Mouse (Mus musculus) hindbrain, embryonic 16.5 days (tissue): Measurements from ENCODE around the gene Synj2. TPM values are rescaled to one million over a fixed set of nuclear protein-coding genes. Genes with fewer than 3 reads are reported as not detected.

ENCODE experiments used
- ATAC-seq: fragments of 200-750 bp; cut with Nextera tagmentation; 2 replicates; pipeline ENCODE4 v1.8.0; 2017; ENCODE audit warnings: moderate TSS enrichment, moderate library complexity
- H3K27ac ChIP-seq: fragments of 300-500 bp; sonication (generic); 2 replicates; pipeline ENCODE4 v1.5.1; 2014; ENCODE audit warnings: low read depth, mild to moderate bottlenecking, control low read depth, low read length, moderate library complexity
- H3K27me3 ChIP-seq: fragments of 300-500 bp; sonication (generic); replicated peaks from 2 replicates; pipeline ENCODE4 v1.6.1; 2014; ENCODE audit warnings: low read length; ENCODE audit not compliant: control insufficient read depth, insufficient read depth
- H3K36me3 ChIP-seq: fragments of 300-500 bp; sonication (generic); 2 replicates; pipeline ENCODE4 v1.6.1; 2014; ENCODE audit warnings: mild to moderate bottlenecking, low read length, moderate library complexity, mixed read lengths; ENCODE audit not compliant: control insufficient read depth, insufficient read depth
- H3K4me1 ChIP-seq: fragments of 300-500 bp; sonication (generic); 2 replicates; pipeline ENCODE4 v1.6.1; 2014; ENCODE audit warnings: low read depth, low read length; ENCODE audit not compliant: control insufficient read depth, insufficient read depth
- H3K4me2 ChIP-seq: fragments of 300-500 bp; sonication (generic); 2 replicates; pipeline ENCODE4 v1.6.1; 2014; ENCODE audit warnings: mild to moderate bottlenecking, low read length, control low read depth, moderate library complexity
- H3K4me3 ChIP-seq: fragments of 300-500 bp; sonication (generic); 2 replicates; pipeline ENCODE4 v1.5.1; 2014; ENCODE audit warnings: mild to moderate bottlenecking, low read length, control low read depth, moderate library complexity
- H3K9ac ChIP-seq: fragments of 300-500 bp; sonication (generic); 2 replicates; pipeline ENCODE4 v1.6.1; 2014; ENCODE audit warnings: low read depth, mild to moderate bottlenecking, control low read depth, low read length, moderate library complexity
- H3K9me3 ChIP-seq: fragments of 300-500 bp; sonication (generic); 2 replicates; pipeline ENCODE4 v1.6.1; 2014; ENCODE audit warnings: mild to moderate bottlenecking, low read length, moderate library complexity; ENCODE audit not compliant: control insufficient read depth
- WGBS: fragments of 180-500 bp; shearing (Covaris S2); extraction: QIAGEN DNeasy Blood & Tissue Kit; methylation state at CpG from one replicate; pipeline ENCODE4 v1.1.7; 2014; 5-methylcytosine and 5-hydroxymethylcytosine counted together
- polyA plus RNA-seq: library from polyadenylated mRNA; unstranded; fragments of >200 nt; fragmentation: Nextera tagmentation; extraction: Ambion mirVana; gene quantifications from 2 replicates; pipeline ENCODE4 v1.2.1, GENCODE M21; 2015

Synj2 gene
- polyA plus RNA-seq, 1 experiment from 2014 or later: 1.9 TPM

GRCm38 (mm10) chr17:5942156-5942555 lies 1.1 kb downstream of the Synj2 start:
- Histone ChIP-seq H3K4me3 (no peak overlapping the region), H3K9ac (no peak overlapping the region), H3K27ac (no peak overlapping the region), H3K27me3 (peaks cover 11% of the 10 kb centered on the region), H3K36me3 (no peaks in the 10 kb centered on the region), H3K4me1 (peaks cover 7% of the 10 kb centered on the region), H3K9me3 (no peaks in the 10 kb centered on the region), H3K4me2 (peak overlapping the region; percentile 93)
- WGBS: 87% methylated on average over 3 of the region's 3 CpGs
- no peak for ATAC-seq

GRCm38 (mm10) chr17:5943053-5943452 lies 2.0 kb downstream of the Synj2 start:
- ATAC-seq: no peak
- Histone ChIP-seq H3K4me1 (peaks cover 7% of the 10 kb centered on the region), H3K27ac (no peak overlapping the region), H3K9me3 (no peaks in the 10 kb centered on the region), H3K4me3 (no peak overlapping the region), H3K4me2 (no peak overlapping the region), H3K27me3 (peaks cover 11% of the 10 kb centered on the region), H3K36me3 (no peaks in the 10 kb centered on the region), H3K9ac (no peak overlapping the region)
- 88% methylated on average over 1 of the region's 1 CpGs for WGBS

- no peaks in the 10 kb centered on the region for H3K4me1 ChIP-seq
- no peaks in the 10 kb centered on the region for H3K36me3 ChIP-seq
- WGBS: 75% methylated on average over 3 of the region's 3 CpGs
- no peak overlapping the region for H3K27ac ChIP-seq
- peaks cover 2% of the 10 kb centered on the region; the same call in 1 of the 2 replicates for H3K27me3 ChIP-seq
- no peak for ATAC-seq
- H3K9me3 ChIP-seq: no peaks in the 10 kb centered on the region
- no peak overlapping the region for H3K9ac ChIP-seq
- H3K4me2 ChIP-seq: no peak overlapping the region
- no peak overlapping the region for H3K4me3 ChIP-seq
These were observed 6.0 kb downstream of the Synj2 start for GRCm38 (mm10) chr17:5947039-5947438.

GRCm38 (mm10) chr17:5952455-5952854 lies 11.4 kb downstream of the Synj2 start:
- no peak for ATAC-seq
- H3K27ac ChIP-seq: no peak overlapping the region
- no peaks in the 10 kb centered on the region for H3K36me3 ChIP-seq
- no peaks in the 10 kb centered on the region for H3K4me1 ChIP-seq
- no peaks in the 10 kb centered on the region for H3K27me3 ChIP-seq
- 81% methylated on average over 4 of the region's 4 CpGs for WGBS
- no peak overlapping the region for H3K9ac ChIP-seq
- no peaks in the 10 kb centered on the region for H3K9me3 ChIP-seq
- H3K4me2 ChIP-seq: no peak overlapping the region
- no peak overlapping the region for H3K4me3 ChIP-seq

- H3K9ac ChIP-seq: no peak overlapping the region
- H3K4me1 ChIP-seq: no peaks in the 10 kb centered on the region
- 64% methylated on average over 2 of the region's 2 CpGs for WGBS
- no peaks in the 10 kb centered on the region for H3K27me3 ChIP-seq
- H3K4me3 ChIP-seq: no peak overlapping the region
- H3K27ac ChIP-seq: no peak overlapping the region
- no peaks in the 10 kb centered on the region for H3K36me3 ChIP-seq
- no peak overlapping the region for H3K4me2 ChIP-seq
- H3K9me3 ChIP-seq: no peaks in the 10 kb centered on the region
- no peak for ATAC-seq
These were observed 15.4 kb downstream of the Synj2 start for GRCm38 (mm10) chr17:5956350-5957000.

GRCm38 (mm10) chr17:5957097-5957496 lies 16.0 kb downstream of the Synj2 start:
- H3K4me2 ChIP-seq: no peak overlapping the region
- H3K36me3 ChIP-seq: no peaks in the 10 kb centered on the region
- H3K9me3 ChIP-seq: no peaks in the 10 kb centered on the region
- H3K27ac ChIP-seq: no peak overlapping the region
- no peak overlapping the region for H3K9ac ChIP-seq
- H3K4me1 ChIP-seq: no peaks in the 10 kb centered on the region
- ATAC-seq: no peak
- no peaks in the 10 kb centered on the region for H3K27me3 ChIP-seq
- no peak overlapping the region for H3K4me3 ChIP-seq
- WGBS: 62% methylated on average over 3 of the region's 3 CpGs

GRCm38 (mm10) chr17:5958229-5958628 lies 17.1 kb downstream of the Synj2 start:
- 92% methylated on average over 5 of the region's 5 CpGs for WGBS
- H3K9ac ChIP-seq: no peak overlapping the region
- H3K4me3 ChIP-seq: no peak overlapping the region
- H3K4me1 ChIP-seq: no peaks in the 10 kb centered on the region
- no peak for ATAC-seq
- no peaks in the 10 kb centered on the region for H3K27me3 ChIP-seq
- H3K27ac ChIP-seq: no peak overlapping the region
- H3K9me3 ChIP-seq: no peaks in the 10 kb centered on the region
- no peak overlapping the region for H3K4me2 ChIP-seq
- H3K36me3 ChIP-seq: no peaks in the 10 kb centered on the region

GRCm38 (mm10) chr17:5958636-5959035 lies 17.6 kb downstream of the Synj2 start:
- Histone ChIP-seq H3K4me1 (no peaks in the 10 kb centered on the region), H3K4me3 (no peak overlapping the region), H3K27ac (no peak overlapping the region), H3K36me3 (no peaks in the 10 kb centered on the region), H3K9ac (no peak overlapping the region), H3K27me3 (no peaks in the 10 kb centered on the region), H3K4me2 (no peak overlapping the region), H3K9me3 (no peaks in the 10 kb centered on the region)
- WGBS: 82% methylated on average over 10 of the region's 10 CpGs
- ATAC-seq: no peak

- no peak overlapping the region for H3K4me3 ChIP-seq
- H3K27me3 ChIP-seq: no peaks in the 10 kb centered on the region
- no peaks in the 10 kb centered on the region for H3K4me1 ChIP-seq
- H3K9me3 ChIP-seq: no peaks in the 10 kb centered on the region
- no peak overlapping the region for H3K4me2 ChIP-seq
- H3K27ac ChIP-seq: no peak overlapping the region
- H3K36me3 ChIP-seq: no peaks in the 10 kb centered on the region
- no peak for ATAC-seq
- WGBS: 75% methylated on average over 7 of the region's 7 CpGs
- no peak overlapping the region for H3K9ac ChIP-seq
These were observed 18.0 kb downstream of the Synj2 start for GRCm38 (mm10) chr17:5959096-5959495.

GRCm38 (mm10) chr17:5959802-5960201 lies 18.7 kb downstream of the Synj2 start:
- no peak for ATAC-seq
- 59% methylated on average over 9 of the region's 9 CpGs for WGBS
- Histone ChIP-seq H3K27ac (no peak overlapping the region), H3K4me2 (no peak overlapping the region), H3K27me3 (no peaks in the 10 kb centered on the region), H3K9me3 (no peaks in the 10 kb centered on the region), H3K9ac (no peak overlapping the region), H3K4me3 (no peak overlapping the region), H3K4me1 (no peaks in the 10 kb centered on the region), H3K36me3 (no peaks in the 10 kb centered on the region)
